9 mouse cellular contexts compared by ENCODE assay signal in genomic region chr1:74028118-74028880, GRCm38 (mm10).
DNase-seq lines count a peak whose midpoint lies in the region; ATAC-seq lines count a peak whose summit lies in the region.
"Had no signal": no experiment of that assay in that cellular context is flagged by ENCODE, and none has a peak within 500 bp of the region (broad histone marks: within the 10 kb centered on the region; RNA-seq: fewer than 3 reads in every experiment).

No protein-coding gene starts in this region.

- H3K4me2 ChIP-seq in heart, embryonic 11.5 days, result peak overlapping the region; percentile 37
- no peak overlapping the region for H3K4me2 ChIP-seq in midbrain, embryonic 13.5 days (replicated peaks)
- no peak overlapping the region for H3K4me2 ChIP-seq in intestine, embryonic 16.5 days (ENCODE audit: low read depth, low read length)
- no peak overlapping the region for H3K4me2 ChIP-seq in stomach, embryonic 15.5 days

- peaks cover 99% of the 10 kb centered on the region for H3K4me1 ChIP-seq in heart, embryonic 11.5 days (ENCODE audit: control insufficient read depth, insufficient read depth, low read length)
- H3K4me1 ChIP-seq in midbrain, embryonic 10.5 days, result peaks cover 54% of the 10 kb centered on the region
- H3K4me1 ChIP-seq in midbrain, embryonic 13.5 days (replicated peaks), result peaks cover 30% of the 10 kb centered on the region
- peaks cover 78% of the 10 kb centered on the region for H3K4me1 ChIP-seq in intestine, embryonic 16.5 days (ENCODE audit: control insufficient read depth, insufficient read depth, low read length)
- peaks cover 80% of the 10 kb centered on the region for H3K4me1 ChIP-seq in stomach, embryonic 15.5 days

- peak overlapping the region; percentile 54; the same call in 1 of the 2 replicates for H3K9ac ChIP-seq in heart, embryonic 11.5 days (ENCODE audit: low read depth, low read length)
- no peak overlapping the region for H3K9ac ChIP-seq in midbrain, embryonic 13.5 days (replicated peaks)
- 0 out of 2 replicates have a peak overlapping the region, but pooled peaks have one; percentile 38 for H3K9ac ChIP-seq in intestine, embryonic 16.5 days (ENCODE audit: low read depth, low read length)
- no peak overlapping the region for H3K9ac ChIP-seq in stomach, embryonic 15.5 days

- WGBS in heart, embryonic 11.5 days (ENCODE audit: insufficient replicate concordance), result 77% methylated on average over 13 of the region's 13 CpGs
- WGBS in midbrain, embryonic 10.5 days, result 85% methylated on average over 13 of the region's 13 CpGs
- WGBS in midbrain, embryonic 13.5 days, result 84% methylated on average over 13 of the region's 13 CpGs
- 65% methylated on average over 13 of the region's 13 CpGs for WGBS in intestine, embryonic 16.5 days
- 65% methylated on average over 13 of the region's 13 CpGs for WGBS in stomach, embryonic 15.5 days

- peak overlapping the region; percentile 84 for H3K27ac ChIP-seq in heart, embryonic 11.5 days (ENCODE audit: low read depth, low read length)
- peak overlapping the region; percentile 55; the same call in 1 of the 2 replicates for H3K27ac ChIP-seq in midbrain, embryonic 10.5 days (replicated peaks)
- H3K27ac ChIP-seq in midbrain, embryonic 13.5 days, result no peak overlapping the region
- H3K27ac ChIP-seq in intestine, embryonic 16.5 days (ENCODE audit: low read length), result peak overlapping the region; percentile 88
- peak overlapping the region; percentile 71 for H3K27ac ChIP-seq in stomach, embryonic 15.5 days

- H3K27me3 ChIP-seq in heart, embryonic 11.5 days (ENCODE audit: control insufficient read depth, insufficient read depth, low read length), result no peaks in the 10 kb centered on the region
- H3K27me3 ChIP-seq in midbrain, embryonic 10.5 days (ENCODE audit: low read depth, poor library complexity, severe bottlenecking), result no peaks in the 10 kb centered on the region; the same call in 1 of the 2 replicates
- H3K27me3 ChIP-seq in midbrain, embryonic 13.5 days, result no peaks in the 10 kb centered on the region
- no peaks in the 10 kb centered on the region for H3K27me3 ChIP-seq in intestine, embryonic 16.5 days (replicated peaks; ENCODE audit: control insufficient read depth, insufficient read depth, low read length)
- no peaks in the 10 kb centered on the region for H3K27me3 ChIP-seq in stomach, embryonic 15.5 days (replicated peaks)

- H3K4me3 ChIP-seq in heart, embryonic 11.5 days (ENCODE audit: low read depth, low read length), result no peak overlapping the region
- no peak overlapping the region for H3K4me3 ChIP-seq in midbrain, embryonic 10.5 days
- no peak overlapping the region for H3K4me3 ChIP-seq in midbrain, embryonic 13.5 days (replicated peaks)
- no peak overlapping the region for H3K4me3 ChIP-seq in intestine, embryonic 16.5 days (ENCODE audit: low read length)
- no peak overlapping the region for H3K4me3 ChIP-seq in stomach, embryonic 15.5 days (replicated peaks)

- DNase-seq in heart, adult 9 months (ENCODE audit: low spot score in 2 of 2), result no peak
- no peak for DNase-seq in midbrain, embryonic 10.5 days (ENCODE audit: low spot score)
- DNase-seq in cerebellum, adult 11-12 months, result no peak
- no peak for DNase-seq in adrenal gland, adult (ENCODE audit: inconsistent age in 2 of 2, low spot score in 1 of 2)
- DNase-seq: thymus, postnatal 4 days had no signal

- no peaks in the 10 kb centered on the region for H3K9me3 ChIP-seq in heart, embryonic 11.5 days (replicated peaks; ENCODE audit: control insufficient read depth, low read length)
- no peaks in the 10 kb centered on the region for H3K9me3 ChIP-seq in midbrain, embryonic 10.5 days (replicated peaks)
- no peaks in the 10 kb centered on the region for H3K9me3 ChIP-seq in midbrain, embryonic 13.5 days
- H3K9me3 ChIP-seq in intestine, embryonic 16.5 days (ENCODE audit: control insufficient read depth, low read length), result no peaks in the 10 kb centered on the region
- no peaks in the 10 kb centered on the region for H3K9me3 ChIP-seq in stomach, embryonic 15.5 days

- no peaks in the 10 kb centered on the region for H3K36me3 ChIP-seq in heart, embryonic 11.5 days (ENCODE audit: control insufficient read depth, insufficient read depth, low read length)
- H3K36me3 ChIP-seq in midbrain, embryonic 10.5 days, result no peaks in the 10 kb centered on the region
- H3K36me3 ChIP-seq in midbrain, embryonic 13.5 days, result no peaks in the 10 kb centered on the region
- no peaks in the 10 kb centered on the region for H3K36me3 ChIP-seq in intestine, embryonic 16.5 days (ENCODE audit: control insufficient read depth, insufficient read depth, low read length)
- no peaks in the 10 kb centered on the region for H3K36me3 ChIP-seq in stomach, embryonic 15.5 days

- no peak for ATAC-seq in heart, embryonic 11.5 days (replicated peaks; ENCODE audit: insufficient number of reproducible peaks, low FRiP score, low TSS enrichment)
- no peak for ATAC-seq in midbrain, embryonic 13.5 days
- ATAC-seq in intestine, embryonic 16.5 days, result no peak
- no peak for ATAC-seq in stomach, embryonic 15.5 days (ENCODE audit: insufficient read depth, low FRiP score, low read depth)

Comparison
In these comparisons a context has a peak if more than half of its experiments do, and no peak if none do; other contexts are left out.
1. H3K9ac ChIP-seq: peak in heart, embryonic 11.5 days (single experiment) and intestine, embryonic 16.5 days (single experiment); none in midbrain, embryonic 13.5 days (single experiment) and stomach, embryonic 15.5 days (single experiment).